Mouse (Mus musculus) intestine, embryonic 16.5 days (tissue): Measurements from ENCODE around the gene Fstl5. TPM values are rescaled to one million over a fixed set of nuclear protein-coding genes. Genes with fewer than 3 reads are reported as not detected.

Experiments
- ATAC-seq: fragments of 200-750 bp; cut with Nextera tagmentation; 2 replicates; pipeline ENCODE4 v1.8.0; 2017; ENCODE audit warnings: moderate TSS enrichment, moderate library complexity
- H3K27ac ChIP-seq: fragments of 300-500 bp; sonication (generic); 2 replicates; pipeline ENCODE4 v1.5.1; 2014; ENCODE audit warnings: mild to moderate bottlenecking, low read length
- H3K27me3 ChIP-seq: fragments of 300-500 bp; sonication (generic); replicated peaks from 2 replicates; pipeline ENCODE4 v1.6.1; 2014; ENCODE audit warnings: low read length, control low read depth, mixed read lengths; ENCODE audit not compliant: control insufficient read depth, insufficient read depth
- H3K36me3 ChIP-seq: fragments of 300-500 bp; sonication (generic); 2 replicates; pipeline ENCODE4 v1.6.1; 2014; ENCODE audit warnings: low read length, control low read depth; ENCODE audit not compliant: control insufficient read depth, insufficient read depth
- H3K4me1 ChIP-seq: fragments of 300-500 bp; sonication (generic); 2 replicates; pipeline ENCODE4 v1.6.1; 2014; ENCODE audit warnings: low read length, control low read depth, mixed read lengths; ENCODE audit not compliant: control insufficient read depth, insufficient read depth
- H3K4me2 ChIP-seq: fragments of 300-500 bp; sonication (generic); 2 replicates; pipeline ENCODE4 v1.6.1; 2014; ENCODE audit warnings: low read depth, low read length, control low read depth
- H3K4me3 ChIP-seq: fragments of 300-500 bp; sonication (generic); 2 replicates; pipeline ENCODE4 v1.5.1; 2014; ENCODE audit warnings: mild to moderate bottlenecking, low read length
- H3K9ac ChIP-seq: fragments of 300-500 bp; sonication (generic); 2 replicates; pipeline ENCODE4 v1.6.1; 2014; ENCODE audit warnings: low read depth, low read length
- H3K9me3 ChIP-seq: fragments of 300-500 bp; sonication (generic); 2 replicates; pipeline ENCODE4 v1.6.1; 2016; ENCODE audit warnings: low read length, control low read depth; ENCODE audit not compliant: control insufficient read depth
- WGBS: fragments of 180-500 bp; shearing (Covaris S2); extraction: QIAGEN DNeasy Blood & Tissue Kit; methylation state at CpG from one replicate; pipeline ENCODE4 v1.1.7; 2014; 5-methylcytosine and 5-hydroxymethylcytosine counted together
- polyA plus RNA-seq: library from polyadenylated mRNA; unstranded; fragments of >200 nt; fragmentation: Nextera tagmentation; extraction: Ambion mirVana; gene quantifications from 2 replicates; pipeline ENCODE4 v1.2.1, GENCODE M21; 2015

Gene Fstl5
- polyA plus RNA-seq, 1 experiment from 2014 or later: 2.8 TPM

- no peak overlapping the region for H3K4me3 ChIP-seq
- H3K36me3 ChIP-seq: no peaks in the 10 kb centered on the region
- H3K27ac ChIP-seq: no peak overlapping the region
- H3K4me1 ChIP-seq: no peaks in the 10 kb centered on the region
- no peak for ATAC-seq
- no peaks in the 10 kb centered on the region for H3K27me3 ChIP-seq
- H3K4me2 ChIP-seq: no peak overlapping the region
- no peaks in the 10 kb centered on the region for H3K9me3 ChIP-seq
- 92% methylated on average over 1 of the region's 1 CpGs for WGBS
- H3K9ac ChIP-seq: no peak overlapping the region
Observed at GRCm38 (mm10) chr3:76292993-76293392, 218.9 kb downstream of the Fstl5 start.

- 16% methylated on average over 1 of the region's 1 CpGs for WGBS
- no peak for ATAC-seq
Observed at GRCm38 (mm10) chr3:76294394-76294793, 220.3 kb downstream of the Fstl5 start.

GRCm38 (mm10) chr3:76301026-76301773, 227.1 kb downstream of the Fstl5 start:
- H3K9me3 ChIP-seq: no peaks in the 10 kb centered on the region
- no peak overlapping the region for H3K4me3 ChIP-seq
- H3K27me3 ChIP-seq: no peaks in the 10 kb centered on the region
- H3K36me3 ChIP-seq: no peaks in the 10 kb centered on the region
- WGBS: 81% methylated on average over 2 of the region's 2 CpGs
- no peak overlapping the region for H3K4me2 ChIP-seq
- no peak overlapping the region for H3K9ac ChIP-seq
- no peak overlapping the region for H3K27ac ChIP-seq
- ATAC-seq: no peak
- H3K4me1 ChIP-seq: no peaks in the 10 kb centered on the region

More at GRCm38 (mm10) chr3:76294394-76294793, 220.3 kb downstream of the Fstl5 start:
- H3K27me3 ChIP-seq: no peaks in the 10 kb centered on the region
- H3K9me3 ChIP-seq: no peaks in the 10 kb centered on the region
- no peak overlapping the region for H3K4me3 ChIP-seq
- no peaks in the 10 kb centered on the region for H3K4me1 ChIP-seq
- H3K27ac ChIP-seq: no peak overlapping the region
- H3K4me2 ChIP-seq: no peak overlapping the region
- no peak overlapping the region for H3K9ac ChIP-seq
- no peaks in the 10 kb centered on the region for H3K36me3 ChIP-seq

- Histone ChIP-seq H3K4me2 (no peak overlapping the region), H3K36me3 (no peaks in the 10 kb centered on the region), H3K9me3 (no peaks in the 10 kb centered on the region), H3K9ac (no peak overlapping the region), H3K27me3 (no peaks in the 10 kb centered on the region), H3K27ac (no peak overlapping the region), H3K4me3 (no peak overlapping the region), H3K4me1 (no peaks in the 10 kb centered on the region)
- 82% methylated on average over 3 of the region's 3 CpGs for WGBS
- ATAC-seq: no peak
Observed at GRCm38 (mm10) chr3:76316991-76317390, 242.9 kb downstream of the Fstl5 start.

- no peak for ATAC-seq
- no peak overlapping the region for H3K4me3 ChIP-seq
- no peaks in the 10 kb centered on the region for H3K9me3 ChIP-seq
- no peaks in the 10 kb centered on the region for H3K4me1 ChIP-seq
- H3K36me3 ChIP-seq: no peaks in the 10 kb centered on the region
- no peak overlapping the region for H3K4me2 ChIP-seq
- no peaks in the 10 kb centered on the region for H3K27me3 ChIP-seq
- H3K9ac ChIP-seq: no peak overlapping the region
- WGBS: 88% methylated on average over 4 of the region's 4 CpGs
- no peak overlapping the region for H3K27ac ChIP-seq
Observed at GRCm38 (mm10) chr3:76319531-76319930, 245.5 kb downstream of the Fstl5 start.

GRCm38 (mm10) chr3:76322431-76322830, 248.4 kb downstream of the Fstl5 start:
- Histone ChIP-seq H3K4me2 (no peak overlapping the region), H3K27ac (no peak overlapping the region), H3K27me3 (no peaks in the 10 kb centered on the region), H3K9ac (no peak overlapping the region), H3K36me3 (no peaks in the 10 kb centered on the region), H3K4me1 (no peaks in the 10 kb centered on the region), H3K4me3 (no peak overlapping the region), H3K9me3 (no peaks in the 10 kb centered on the region)
- 88% methylated on average over 1 of the region's 1 CpGs for WGBS
- no peak for ATAC-seq

GRCm38 (mm10) chr3:76336922-76337321, 262.9 kb downstream of the Fstl5 start:
- no peak for ATAC-seq
- Histone ChIP-seq H3K4me1 (no peaks in the 10 kb centered on the region), H3K9me3 (no peaks in the 10 kb centered on the region), H3K27ac (no peak overlapping the region), H3K36me3 (no peaks in the 10 kb centered on the region), H3K4me2 (no peak overlapping the region), H3K27me3 (no peaks in the 10 kb centered on the region), H3K9ac (no peak overlapping the region), H3K4me3 (no peak overlapping the region)
- 77% methylated on average over 4 of the region's 4 CpGs for WGBS

GRCm38 (mm10) chr3:76367000-76367399, 292.9 kb downstream of the Fstl5 start:
- H3K4me1 ChIP-seq: no peaks in the 10 kb centered on the region
- no peak overlapping the region for H3K9ac ChIP-seq
- no peak for ATAC-seq

GRCm38 (mm10) chr3:76369910-76370309, 295.8 kb downstream of the Fstl5 start:
- Histone ChIP-seq H3K9me3 (no peaks in the 10 kb centered on the region), H3K4me2 (no peak overlapping the region)
- 90% methylated on average over 4 of the region's 4 CpGs for WGBS

More at GRCm38 (mm10) chr3:76367000-76367399, 292.9 kb downstream of the Fstl5 start:
- H3K27ac ChIP-seq: no peak overlapping the region
- no peaks in the 10 kb centered on the region for H3K9me3 ChIP-seq
- no peak overlapping the region for H3K4me3 ChIP-seq
- no peaks in the 10 kb centered on the region for H3K27me3 ChIP-seq
- H3K36me3 ChIP-seq: no peaks in the 10 kb centered on the region
- H3K4me2 ChIP-seq: no peak overlapping the region

More at GRCm38 (mm10) chr3:76369910-76370309, 295.8 kb downstream of the Fstl5 start:
- Histone ChIP-seq H3K27me3 (no peaks in the 10 kb centered on the region), H3K9ac (no peak overlapping the region), H3K4me1 (no peaks in the 10 kb centered on the region), H3K36me3 (no peaks in the 10 kb centered on the region), H3K27ac (no peak overlapping the region), H3K4me3 (no peak overlapping the region)
- no peak for ATAC-seq
